Mouse (Mus musculus) testis, adult 2 months (tissue): ENCODE results near the gene Rnf213.

Experiments
- CTCF ChIP-seq: fragments of 200-500 bp; IDR thresholded peaks from 2 replicates; pipeline ENCODE4 v1.5.1; 2012; ENCODE audit warnings: low read depth, mild to moderate bottlenecking, inconsistent platforms, low read length, moderate library complexity; ENCODE audit not compliant: control insufficient read depth, insufficient read depth, insufficient replicate concordance
- POLR2A ChIP-seq: fragments of 200-500 bp; IDR thresholded peaks from 2 replicates; pipeline ENCODE4 v1.6.1; 2012; ENCODE audit warnings: low read depth, mild to moderate bottlenecking, inconsistent platforms, low read length, moderate library complexity; ENCODE audit not compliant: control insufficient read depth

GRCm38 (mm10) chr11:119384904-119385303, 8.0 kb upstream of the Rnf213 start:
- TF ChIP-seq POLR2A: no peak
- no peak for TF ChIP-seq CTCF
